Mouse (Mus musculus): ENCODE results near the gene Camk2g. TPM values are rescaled to one million over a fixed set of nuclear protein-coding genes. Genes with fewer than 3 reads are reported as not detected.

Camk2g gene
- polyA plus RNA-seq, 1 experiment from 2014 or later = 4.1 TPM

GRCm38 (mm10) chr14:20798761-20799160 lies 4.9 kb upstream of the Camk2g start:
- WGBS (ENCODE audit: insufficient replicate concordance) = 5% methylated on average over 7 of the region's 7 CpGs
- no peaks in the 10 kb centered on the region for H3K36me3 ChIP-seq (ENCODE audit: control insufficient read depth, insufficient read depth)
- peaks cover 4% of the 10 kb centered on the region for H3K4me1 ChIP-seq (ENCODE audit: control insufficient read depth, low read depth, low read length)
- H3K27me3 ChIP-seq (ENCODE audit: control insufficient read depth, insufficient read depth, low read depth, low read length) = no peaks in the 10 kb centered on the region
- ATAC-seq (ENCODE audit: low read depth) = no peak
- no peak overlapping the region for H3K4me3 ChIP-seq (ENCODE audit: low read depth, low read length)
- H3K4me2 ChIP-seq (ENCODE audit: low read depth, low read length) = no peak overlapping the region
- no peaks in the 10 kb centered on the region for H3K9me3 ChIP-seq (replicated peaks; ENCODE audit: control insufficient read depth, low read length)
- H3K9ac ChIP-seq (ENCODE audit: low read depth, low read length) = no peak overlapping the region
- H3K27ac ChIP-seq (ENCODE audit: low read length) = no peak overlapping the region

- Histone ChIP-seq H3K9ac (ENCODE audit: low read depth, low read length) (no peak overlapping the region), H3K36me3 (ENCODE audit: control insufficient read depth, insufficient read depth) (no peaks in the 10 kb centered on the region), H3K4me2 (ENCODE audit: low read depth, low read length) (no peak overlapping the region), H3K4me1 (ENCODE audit: control insufficient read depth, low read depth, low read length) (peaks cover 4% of the 10 kb centered on the region), H3K27ac (ENCODE audit: low read length) (no peak overlapping the region), H3K9me3 (replicated peaks; ENCODE audit: control insufficient read depth, low read length) (no peaks in the 10 kb centered on the region), H3K4me3 (ENCODE audit: low read depth, low read length) (no peak overlapping the region), H3K27me3 (ENCODE audit: control insufficient read depth, insufficient read depth, low read depth, low read length) (no peaks in the 10 kb centered on the region)
- ATAC-seq (ENCODE audit: low read depth) = no peak
- 68% methylated on average over 6 of the region's 6 CpGs for whole genome bisulfite sequencing (ENCODE audit: insufficient replicate concordance)
Observed at GRCm38 (mm10) chr14:20798300-20798699, 4.4 kb upstream of the Camk2g start.

DNA sequence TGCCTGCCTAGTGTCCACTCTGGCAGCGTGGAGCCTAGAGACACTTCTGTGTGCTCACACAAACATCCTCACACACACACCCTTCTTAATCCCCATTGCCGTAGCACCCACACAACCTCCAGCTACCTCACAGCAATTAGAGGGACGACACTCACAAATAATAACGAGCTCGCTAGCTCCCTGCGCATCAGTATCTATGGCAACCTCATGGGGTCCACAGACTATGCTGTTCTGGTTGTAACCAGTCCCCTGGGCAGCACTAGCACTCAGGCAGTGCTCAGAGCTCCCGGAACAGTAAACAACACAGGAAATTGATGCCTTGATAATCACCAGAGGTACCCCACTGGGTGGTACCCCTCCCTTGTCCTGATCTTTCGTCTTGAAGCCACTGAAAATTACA lies 2.8 kb upstream of the Camk2g start:
- H3K4me2 ChIP-seq (ENCODE audit: low read depth, low read length) = no peak overlapping the region
- WGBS (ENCODE audit: insufficient replicate concordance) = 63% methylated on average over 8 of the region's 8 CpGs
- no peaks in the 10 kb centered on the region for H3K9me3 ChIP-seq (replicated peaks; ENCODE audit: control insufficient read depth, low read length)
- H3K27me3 ChIP-seq (ENCODE audit: control insufficient read depth, insufficient read depth, low read depth, low read length) = no peaks in the 10 kb centered on the region
- H3K27ac ChIP-seq (ENCODE audit: low read length) = no peak overlapping the region
- H3K36me3 ChIP-seq (ENCODE audit: control insufficient read depth, insufficient read depth) = no peaks in the 10 kb centered on the region
- no peak for ATAC-seq (ENCODE audit: low read depth)
- H3K4me1 ChIP-seq (ENCODE audit: control insufficient read depth, low read depth, low read length) = peaks cover 11% of the 10 kb centered on the region
- H3K4me3 ChIP-seq (ENCODE audit: low read depth, low read length) = no peak overlapping the region
- H3K9ac ChIP-seq (ENCODE audit: low read depth, low read length) = no peak overlapping the region

DNA sequence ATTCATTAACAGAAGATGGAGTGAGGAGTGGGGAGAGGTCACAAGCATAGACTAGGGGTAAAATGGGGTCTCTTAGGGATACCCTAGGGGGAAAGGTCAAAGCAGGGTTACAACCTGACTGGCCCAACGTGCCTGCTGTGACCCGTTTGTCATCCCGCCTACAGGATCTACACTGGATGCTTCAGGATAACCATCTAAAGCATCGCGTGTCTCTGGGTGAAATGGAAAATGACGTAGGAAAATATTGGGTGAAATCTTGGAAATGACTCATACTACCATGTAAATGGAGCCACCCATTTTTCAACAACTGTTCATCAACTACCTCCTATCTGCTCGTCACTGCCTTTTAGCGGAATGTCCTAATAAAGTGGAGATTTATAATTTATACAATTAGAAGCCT lies 2.3 kb upstream of the Camk2g start:
- Histone ChIP-seq H3K4me2 (ENCODE audit: low read depth, low read length) (no peak overlapping the region), H3K9ac (ENCODE audit: low read depth, low read length) (no peak overlapping the region), H3K9me3 (replicated peaks; ENCODE audit: control insufficient read depth, low read length) (no peaks in the 10 kb centered on the region), H3K4me1 (ENCODE audit: control insufficient read depth, low read depth, low read length) (peaks cover 11% of the 10 kb centered on the region), H3K27me3 (ENCODE audit: control insufficient read depth, insufficient read depth, low read depth, low read length) (no peaks in the 10 kb centered on the region), H3K4me3 (ENCODE audit: low read depth, low read length) (no peak overlapping the region), H3K36me3 (ENCODE audit: control insufficient read depth, insufficient read depth) (no peaks in the 10 kb centered on the region), H3K27ac (ENCODE audit: low read length) (no peak overlapping the region)
- WGBS (ENCODE audit: insufficient replicate concordance) = 76% methylated on average over 8 of the region's 8 CpGs
- no peak for ATAC-seq (ENCODE audit: low read depth)

GRCm38 (mm10) chr14:20795423-20796152 lies 1.7 kb upstream of the Camk2g start:
- WGBS (ENCODE audit: insufficient replicate concordance) = 53% methylated on average over 7 of the region's 9 CpGs
- H3K9me3 ChIP-seq (replicated peaks; ENCODE audit: control insufficient read depth, low read length) = no peaks in the 10 kb centered on the region
- no peaks in the 10 kb centered on the region for H3K27me3 ChIP-seq (ENCODE audit: control insufficient read depth, insufficient read depth, low read depth, low read length)
- H3K4me2 ChIP-seq (ENCODE audit: low read depth, low read length) = no peak overlapping the region
- H3K9ac ChIP-seq (ENCODE audit: low read depth, low read length) = no peak overlapping the region
- no peak overlapping the region for H3K4me3 ChIP-seq (ENCODE audit: low read depth, low read length)
- H3K4me1 ChIP-seq (ENCODE audit: control insufficient read depth, low read depth, low read length) = peaks cover 11% of the 10 kb centered on the region
- no peaks in the 10 kb centered on the region for H3K36me3 ChIP-seq (ENCODE audit: control insufficient read depth, insufficient read depth)
- H3K27ac ChIP-seq (ENCODE audit: low read length) = no peak overlapping the region
- no peak for ATAC-seq (ENCODE audit: low read depth)

- H3K27ac ChIP-seq (ENCODE audit: low read length) = no peak overlapping the region
- H3K9me3 ChIP-seq (replicated peaks; ENCODE audit: control insufficient read depth, low read length) = no peaks in the 10 kb centered on the region
- H3K4me2 ChIP-seq (ENCODE audit: low read depth, low read length) = peak overlapping the region; percentile 95
- ATAC-seq (ENCODE audit: low read depth) = no peak
- H3K36me3 ChIP-seq (ENCODE audit: control insufficient read depth, insufficient read depth) = no peaks in the 10 kb centered on the region
- H3K4me1 ChIP-seq (ENCODE audit: control insufficient read depth, low read depth, low read length) = peaks cover 11% of the 10 kb centered on the region
- H3K27me3 ChIP-seq (ENCODE audit: control insufficient read depth, insufficient read depth, low read depth, low read length) = no peaks in the 10 kb centered on the region
- peak overlapping the region; percentile 65 for H3K9ac ChIP-seq (ENCODE audit: low read depth, low read length)
- WGBS (ENCODE audit: insufficient replicate concordance) = 4% methylated on average over 9 of the region's 9 CpGs
- H3K4me3 ChIP-seq (ENCODE audit: low read depth, low read length) = peak overlapping the region; percentile 75
Observed at GRCm38 (mm10) chr14:20794589-20794988, 701 bp upstream of the Camk2g start.

GRCm38 (mm10) chr14:20792922-20793757 lies 748 bp downstream of the Camk2g start:
- Histone ChIP-seq H3K4me3 (ENCODE audit: low read depth, low read length) (peak overlapping the region; percentile 75), H3K27me3 (ENCODE audit: control insufficient read depth, insufficient read depth, low read depth, low read length) (no peaks in the 10 kb centered on the region), H3K9ac (ENCODE audit: low read depth, low read length) (peak overlapping the region; percentile 70), H3K9me3 (replicated peaks; ENCODE audit: control insufficient read depth, low read length) (no peaks in the 10 kb centered on the region), H3K27ac (ENCODE audit: low read length) (no peak overlapping the region), H3K4me1 (ENCODE audit: control insufficient read depth, low read depth, low read length) (peaks cover 11% of the 10 kb centered on the region), H3K4me2 (ENCODE audit: low read depth, low read length) (peak overlapping the region; percentile 95), H3K36me3 (ENCODE audit: control insufficient read depth, insufficient read depth) (no peaks in the 10 kb centered on the region; the same call in 1 of the 2 replicates)
- peak; percentile 35 for ATAC-seq (ENCODE audit: low read depth)
- 3% methylated on average over 38 of the region's 57 CpGs for WGBS (ENCODE audit: insufficient replicate concordance)

GRCm38 (mm10) chr14:20792243-20792921 lies 1.5 kb downstream of the Camk2g start:
- Histone ChIP-seq H3K4me3 (ENCODE audit: low read depth, low read length) (peak overlapping the region; percentile 75), H3K27ac (ENCODE audit: low read length) (no peak overlapping the region), H3K9ac (ENCODE audit: low read depth, low read length) (no peak overlapping the region; the same call in 1 of the 2 replicates), H3K27me3 (ENCODE audit: control insufficient read depth, insufficient read depth, low read depth, low read length) (no peaks in the 10 kb centered on the region), H3K4me2 (ENCODE audit: low read depth, low read length) (peak overlapping the region; percentile 95; the same call in 1 of the 2 replicates), H3K4me1 (ENCODE audit: control insufficient read depth, low read depth, low read length) (peaks cover 11% of the 10 kb centered on the region), H3K9me3 (replicated peaks; ENCODE audit: control insufficient read depth, low read length) (no peaks in the 10 kb centered on the region), H3K36me3 (ENCODE audit: control insufficient read depth, insufficient read depth) (no peaks in the 10 kb centered on the region; the same call in 1 of the 2 replicates)
- 76% methylated on average over 8 of the region's 8 CpGs for WGBS (ENCODE audit: insufficient replicate concordance)
- no peak for ATAC-seq (ENCODE audit: low read depth)
